Mouse (Mus musculus) olfactory bulb, adult 2 months (tissue): ENCODE results near the gene Mpzl3. TPM values are rescaled to one million over a fixed set of nuclear protein-coding genes. Genes with fewer than 3 reads are reported as not detected.

Source experiments
- H3K27ac ChIP-seq: fragments of 200-500 bp; 2 replicates; pipeline ENCODE4 v1.5.1; 2012; ENCODE audit warnings: low read depth, low read length; ENCODE audit not compliant: insufficient read depth
- H3K4me1 ChIP-seq: fragments of 200-500 bp; 2 replicates; pipeline ENCODE4 v1.6.1; 2012; ENCODE audit warnings: low read length; ENCODE audit not compliant: control insufficient read depth, insufficient read depth
- H3K4me3 ChIP-seq: fragments of 200-500 bp; 2 replicates; pipeline ENCODE4 v1.5.1; 2012; ENCODE audit warnings: mild to moderate bottlenecking, low read depth, low read length, moderate library complexity; ENCODE audit not compliant: insufficient read depth
- CTCF ChIP-seq: fragments of 200-500 bp; IDR thresholded peaks from 2 replicates; pipeline ENCODE4 v1.5.1; 2012; ENCODE audit warnings: low read depth, mild to moderate bottlenecking, low read length, moderate library complexity; ENCODE audit not compliant: insufficient read depth
- POLR2A ChIP-seq: fragments of 200-500 bp; IDR thresholded peaks from 2 replicates; pipeline ENCODE4 v1.6.1; 2012; ENCODE audit warnings: mild to moderate bottlenecking, low read depth, low read length, moderate library complexity; ENCODE audit not compliant: insufficient read depth
- WGBS: fragments of 180-500 bp; shearing (Covaris S2); methylation state at CpG from one replicate; pipeline ENCODE4 v1.1.7; 2018; 5-methylcytosine and 5-hydroxymethylcytosine counted together
- polyA plus RNA-seq: library from polyadenylated mRNA; stranded (reverse); fragments of >200 nt; gene quantifications from 2 replicates; pipeline ENCODE4 v1.2.4, GENCODE M21; 2012; ENCODE audit warnings: low replicate concordance; ENCODE audit not compliant: missing spikeins, insufficient read depth, insufficient read length

Gene Mpzl3
- polyA plus RNA-seq, 1 experiment, result not detected

- H3K4me1 ChIP-seq, result peaks cover 13% of the 10 kb centered on the region; the same call in 1 of the 2 replicates
- TF ChIP-seq POLR2A (no peak), CTCF (no peak)
- H3K27ac ChIP-seq, result no peak overlapping the region
- 23% methylated on average over 9 of the region's 9 CpGs for WGBS
- H3K4me3 ChIP-seq, result no peak overlapping the region
These were observed 67.3 kb downstream of the Mpzl3 start for GRCm38 (mm10) chr9:45122209-45122761.

GRCm38 (mm10) chr9:45125211-45125610 is 70.2 kb downstream of the Mpzl3 start:
- Histone ChIP-seq H3K4me3 (no peak overlapping the region), H3K27ac (no peak overlapping the region), H3K4me1 (peaks cover 5% of the 10 kb centered on the region; the same call in 1 of the 2 replicates)
- TF ChIP-seq POLR2A (no peak), CTCF (no peak)
- 93% methylated on average over 14 of the region's 14 CpGs for WGBS

- H3K4me1 ChIP-seq, result 0 out of 2 replicates have a peak, but pooled peaks cover 2% of the 10 kb centered on the region
- H3K27ac ChIP-seq, result no peak overlapping the region
- TF ChIP-seq CTCF (no peak), POLR2A (no peak)
- no peak overlapping the region for H3K4me3 ChIP-seq
- WGBS, result 80% methylated on average over 7 of the region's 7 CpGs
These were observed 72.0 kb downstream of the Mpzl3 start for GRCm38 (mm10) chr9:45126941-45127340.

Other genes with a start within 250 kb of the Mpzl3 start
- gene Kmt2a, start 173.9 kb upstream of the Mpzl3 start, polyA plus RNA-seq, result 83.9 and 320 TPM in 2 replicates
- not detected in 2 replicates for gene Atp5l, start 134.4 kb upstream of the Mpzl3 start, polyA plus RNA-seq
- gene Ube4a, start 89.6 kb upstream of the Mpzl3 start, polyA plus RNA-seq, result not detected in 2 replicates
- 736 and 767 TPM in 2 replicates for gene Cd3g, start 74.8 kb upstream of the Mpzl3 start, polyA plus RNA-seq
- gene Cd3d, start 73.4 kb upstream of the Mpzl3 start, polyA plus RNA-seq, result not detected in 2 replicates
- gene Cd3e, start 45.6 kb upstream of the Mpzl3 start, polyA plus RNA-seq, result not detected in 2 replicates
- not detected in 2 replicates for gene Mpzl2, start 15.4 kb upstream of the Mpzl3 start, polyA plus RNA-seq
- gene Jaml, start 24.0 kb downstream of the Mpzl3 start, polyA plus RNA-seq, result not detected in 2 replicates
- gene Scn2b, start 62.6 kb downstream of the Mpzl3 start, polyA plus RNA-seq, result not detected in 2 replicates
- gene Scn4b, start 83.2 kb downstream of the Mpzl3 start, polyA plus RNA-seq, result not detected in 2 replicates
- not detected in 2 replicates for gene BC049352, start 126.8 kb downstream of the Mpzl3 start, polyA plus RNA-seq
- not detected in 2 replicates for gene Tmprss4, start 148.9 kb downstream of the Mpzl3 start, polyA plus RNA-seq
- not detected in 2 replicates for gene Il10ra, start 214.0 kb downstream of the Mpzl3 start, polyA plus RNA-seq